Mouse (Mus musculus): ENCODE measurements around the gene Txndc2.

DNA sequence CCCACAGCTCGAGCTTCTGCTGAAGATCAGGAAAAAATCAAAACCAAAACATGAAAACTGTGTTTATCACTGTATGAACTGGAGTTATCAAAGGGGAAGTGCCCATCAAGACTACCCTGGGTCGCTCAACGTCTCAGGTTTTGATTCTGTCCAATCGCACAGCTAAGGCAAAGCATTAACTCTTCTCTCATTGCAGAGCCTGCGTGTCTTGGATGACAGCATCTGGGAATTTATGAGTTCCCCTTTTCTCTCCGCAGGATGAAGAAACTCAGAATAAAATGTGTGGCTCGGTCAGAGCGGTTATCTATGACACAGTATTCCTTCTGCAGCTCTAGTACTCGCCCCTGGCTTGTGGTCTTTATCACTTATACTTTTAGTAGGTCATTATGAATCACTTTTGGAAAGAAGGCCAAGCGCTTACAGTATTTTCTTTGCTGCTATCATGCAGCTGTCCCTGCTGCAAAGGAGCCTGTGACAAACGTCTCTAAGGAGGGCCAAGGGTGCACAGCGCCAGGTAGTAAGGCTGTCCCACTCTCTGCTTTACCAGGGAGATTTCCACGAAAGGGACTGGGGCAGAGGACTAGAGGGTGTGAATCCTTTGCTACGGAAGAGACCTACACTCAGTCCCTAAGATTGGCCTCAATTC is 6.1 kb downstream of the Txndc2 start:
- no peak for TF ChIP-seq CTCF (IDR thresholded peaks at IDR 0.05; ENCODE audit: borderline replicate concordance, extremely low read depth, insufficient read depth, insufficient read length)
- no peak for TF ChIP-seq POLR2A (IDR thresholded peaks at IDR 0.05; ENCODE audit: borderline replicate concordance, extremely low read depth, insufficient read depth, insufficient read length, poor library complexity, severe bottlenecking)
